In genomic region chr15:27305035-27305434, GRCm38 (mm10) we compare ENCODE assay signal across 31 mouse cellular contexts.
"Had no signal": no experiment of that assay in that cellular context is flagged by ENCODE, and none has a peak within 500 bp of the region (broad histone marks: within the 10 kb centered on the region; RNA-seq: fewer than 3 reads in every experiment).

No protein-coding gene starts in this region.

- ATAC-seq: liver, embryonic 12.5 days; liver, postnatal 0 days; lung, postnatal 0 days; midbrain, embryonic 16.5 days had no signal

- H3K27me3 ChIP-seq: limb, embryonic 13.5 days; limb, embryonic 15.5 days; liver, embryonic 12.5 days; liver, embryonic 13.5 days; liver, embryonic 15.5 days; lung, embryonic 15.5 days; megakaryocyte, embryonic 14.5 days; midbrain, embryonic 12.5 days; midbrain, embryonic 13.5 days; midbrain, embryonic 15.5 days had no signal

- DNase-seq: left cerebral cortex, postnatal 4 days; liver; liver, embryonic 13.5 days; liver, postnatal 0 days; lung, adult 18-20 months; lung, adult 2 months; lung, embryonic 14.5 days; lung, postnatal 10 days; lung, postnatal 14 days; lung, postnatal 36 days; lung, postnatal 4 days; midbrain, embryonic 14.5 days had no signal

- H3K4me3 ChIP-seq: limb, embryonic 10.5 days; limb, embryonic 12.5 days; limb, embryonic 13.5 days; limb, embryonic 15.5 days; liver, embryonic 12.5 days; liver, embryonic 13.5 days; liver, embryonic 15.5 days; lung, embryonic 15.5 days; megakaryocyte, embryonic 14.5 days; midbrain, embryonic 10.5 days; midbrain, embryonic 12.5 days; midbrain, embryonic 13.5 days; midbrain, embryonic 15.5 days; myocyte had no signal

- H3K4me1 ChIP-seq: limb, embryonic 12.5 days; limb, embryonic 15.5 days; liver, embryonic 12.5 days; liver, embryonic 13.5 days; liver, embryonic 15.5 days; lung, embryonic 15.5 days; megakaryocyte, embryonic 14.5 days; midbrain, embryonic 10.5 days; midbrain, embryonic 12.5 days; midbrain, embryonic 13.5 days; midbrain, embryonic 15.5 days had no signal

- H3K9me3 ChIP-seq: limb, embryonic 10.5 days; limb, embryonic 13.5 days; limb, embryonic 15.5 days; liver, embryonic 12.5 days; liver, embryonic 13.5 days; liver, embryonic 15.5 days; lung, embryonic 15.5 days; midbrain, embryonic 10.5 days; midbrain, embryonic 12.5 days; midbrain, embryonic 13.5 days; midbrain, embryonic 15.5 days had no signal

- H3K27ac ChIP-seq: limb, embryonic 10.5 days; limb, embryonic 12.5 days; limb, embryonic 13.5 days; limb, embryonic 15.5 days; liver, embryonic 12.5 days; liver, embryonic 13.5 days; liver, embryonic 14.5 days; liver, embryonic 15.5 days; lung, embryonic 15.5 days; macrophage; midbrain, embryonic 10.5 days; midbrain, embryonic 12.5 days; midbrain, embryonic 13.5 days; midbrain, embryonic 15.5 days had no signal

- H3K9ac ChIP-seq: limb, embryonic 12.5 days; limb, embryonic 13.5 days; limb, embryonic 15.5 days; liver, embryonic 12.5 days; liver, embryonic 13.5 days; liver, embryonic 14.5 days; liver, embryonic 15.5 days; liver, postnatal 0 days; lung, embryonic 14.5 days; lung, embryonic 15.5 days; midbrain, embryonic 12.5 days; midbrain, embryonic 13.5 days; midbrain, embryonic 15.5 days had no signal

- H3K36me3 ChIP-seq: limb, embryonic 10.5 days; limb, embryonic 12.5 days; limb, embryonic 13.5 days; limb, embryonic 15.5 days; liver, embryonic 12.5 days; liver, embryonic 13.5 days; liver, embryonic 15.5 days; lung, embryonic 15.5 days; midbrain, embryonic 10.5 days; midbrain, embryonic 12.5 days; midbrain, embryonic 13.5 days; midbrain, embryonic 15.5 days had no signal

- H3K4me2 ChIP-seq: limb, embryonic 12.5 days; limb, embryonic 13.5 days; limb, embryonic 15.5 days; liver, embryonic 11.5 days; liver, embryonic 12.5 days; liver, embryonic 13.5 days; liver, embryonic 15.5 days; lung, embryonic 14.5 days; lung, embryonic 15.5 days; midbrain, embryonic 11.5 days; midbrain, embryonic 12.5 days; midbrain, embryonic 13.5 days; midbrain, embryonic 15.5 days had no signal
